Mouse (Mus musculus): Measurements from ENCODE around the gene Igfals. TPM values are rescaled to one million over a fixed set of nuclear protein-coding genes. Genes with fewer than 3 reads are reported as not detected.

Igfals gene
- 4.5 and 4.8 TPM in 2 replicates for polyA plus RNA-seq (2015; fragmentation: Nextera tagmentation; extraction: Ambion mirVana)

- no peak for ATAC-seq
- TF ChIP-seq EP300 (IDR thresholded peaks at IDR 0.05) (no peak), CTCF (IDR thresholded peaks at IDR 0.05) (no peak)
- WGBS = 88% methylated on average over 8 of the region's 8 CpGs
Observed at GRCm38 (mm10) chr17:24865776-24866175, at the start of gene Igfals. Gene Igfals, plus strand, starts transcription at chr17:24865997.

GRCm38 (mm10) chr17:24817503-24817902 lies 48.3 kb upstream of the Igfals start:
- Histone ChIP-seq H3K27me3 (replicated peaks; ENCODE audit: insufficient read depth, low read length) (no peaks in the 10 kb centered on the region), H3K4me2 (replicated peaks; ENCODE audit: low read depth, low read length) (no peak overlapping the region), H3K36me3 (ENCODE audit: insufficient read depth, low read length) (no peaks in the 10 kb centered on the region), H3K4me1 (ENCODE audit: insufficient read depth, low read depth, low read length) (no peaks in the 10 kb centered on the region), H3K9ac (replicated peaks; ENCODE audit: low read depth) (no peak overlapping the region), H3K9me3 (ENCODE audit: low read length) (no peaks in the 10 kb centered on the region), H3K4me3 (ENCODE audit: low read depth, low read length) (no peak overlapping the region), H3K27ac (ENCODE audit: low read length) (no peak overlapping the region)
- TF ChIP-seq EP300 (IDR thresholded peaks at IDR 0.05) (no peak), CTCF (IDR thresholded peaks at IDR 0.05) (peak; percentile 60)
- DNase-seq (ENCODE audit: low spot score) (peak; percentile 63), ATAC-seq (no peak)
- 31% methylated on average over 1 of the region's 1 CpGs for WGBS

More at GRCm38 (mm10) chr17:24865776-24866175, at the start of gene Igfals:
- H3K27ac ChIP-seq (ENCODE audit: low read length) = no peak within 1 kb of the TSS
- no peak within 1 kb of the TSS for H3K4me3 ChIP-seq (ENCODE audit: low read depth, low read length)
- H3K9me3 ChIP-seq (ENCODE audit: low read length) = no peaks in the 10 kb centered on the region
- H3K36me3 ChIP-seq (ENCODE audit: insufficient read depth, low read length) = peaks cover 7% of the 10 kb centered on the region; the same call in 1 of the 2 replicates
- no peak within 1 kb of the TSS for H3K4me2 ChIP-seq (replicated peaks; ENCODE audit: low read depth, low read length)
- H3K27me3 ChIP-seq (replicated peaks; ENCODE audit: insufficient read depth, low read length) = no peaks in the 10 kb centered on the region
- H3K4me1 ChIP-seq (ENCODE audit: insufficient read depth, low read depth, low read length) = no peaks in the 10 kb centered on the region
- no peak for DNase-seq (ENCODE audit: low spot score)
- H3K9ac ChIP-seq (replicated peaks; ENCODE audit: low read depth) = no peak within 1 kb of the TSS

DNA sequence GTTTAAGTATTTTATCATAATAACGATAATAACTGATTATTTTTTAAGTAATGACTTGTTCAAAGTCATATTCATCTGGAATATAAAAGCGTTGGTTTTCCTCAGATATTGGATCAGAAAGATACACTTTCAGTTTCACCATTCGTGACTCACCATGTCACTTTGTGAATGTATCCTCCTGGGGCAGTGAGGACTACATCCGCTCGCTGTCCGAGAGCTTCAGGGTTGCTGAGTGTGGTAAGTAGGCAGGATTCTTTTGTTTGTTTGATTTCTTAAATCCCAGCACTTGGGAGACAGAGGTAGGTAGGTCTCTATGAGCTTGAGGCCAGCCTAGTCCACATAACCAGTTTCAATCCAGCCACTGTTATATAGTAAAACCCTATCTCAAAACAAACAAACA lies 47.6 kb upstream of the Igfals start:
- no peaks in the 10 kb centered on the region for H3K27me3 ChIP-seq (replicated peaks; ENCODE audit: insufficient read depth, low read length)
- WGBS = 39% methylated on average over 6 of the region's 6 CpGs
- H3K4me3 ChIP-seq (ENCODE audit: low read depth, low read length) = no peak overlapping the region
- no peaks in the 10 kb centered on the region for H3K9me3 ChIP-seq (ENCODE audit: low read length)
- no peak overlapping the region for H3K9ac ChIP-seq (replicated peaks; ENCODE audit: low read depth)
- no peaks in the 10 kb centered on the region for H3K4me1 ChIP-seq (ENCODE audit: insufficient read depth, low read depth, low read length)
- ATAC-seq (no peak), DNase-seq (ENCODE audit: low spot score) (no peak)
- no peaks in the 10 kb centered on the region for H3K36me3 ChIP-seq (ENCODE audit: insufficient read depth, low read length)
- TF ChIP-seq EP300 (IDR thresholded peaks at IDR 0.05) (no peak), CTCF (IDR thresholded peaks at IDR 0.05) (no peak)
- H3K27ac ChIP-seq (ENCODE audit: low read length) = no peak overlapping the region
- no peak overlapping the region for H3K4me2 ChIP-seq (replicated peaks; ENCODE audit: low read depth, low read length)

DNA sequence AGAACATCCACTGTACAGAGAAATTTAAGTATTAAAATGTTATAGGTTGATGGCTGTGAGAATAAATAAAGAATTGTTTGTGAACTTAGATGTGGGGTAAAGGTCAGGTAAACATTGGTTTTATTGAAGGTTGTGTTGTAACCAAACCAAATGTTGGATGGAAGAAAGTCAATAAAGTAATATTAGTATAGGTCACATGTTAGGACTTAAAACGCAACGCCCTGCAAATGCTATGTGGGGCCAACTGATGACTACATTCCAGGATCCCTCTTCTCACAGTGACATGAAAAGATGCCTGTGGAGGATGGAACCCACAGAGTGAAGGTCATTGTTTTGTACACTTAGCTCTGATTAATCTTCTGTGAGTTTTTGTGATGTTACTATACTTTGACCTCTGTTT lies 46.3 kb upstream of the Igfals start:
- 68% methylated on average over 2 of the region's 2 CpGs for WGBS
- TF ChIP-seq CTCF (IDR thresholded peaks at IDR 0.05) = no peak
- TF ChIP-seq EP300 (IDR thresholded peaks at IDR 0.05) = no peak
- no peaks in the 10 kb centered on the region for H3K4me1 ChIP-seq (ENCODE audit: insufficient read depth, low read depth, low read length)

GRCm38 (mm10) chr17:24821351-24822280 lies 44.2 kb upstream of the Igfals start:
- H3K4me1 ChIP-seq (ENCODE audit: insufficient read depth, low read depth, low read length) = no peaks in the 10 kb centered on the region
- H3K4me2 ChIP-seq (replicated peaks; ENCODE audit: low read depth, low read length) = no peak overlapping the region
- no peak for ATAC-seq
- no peaks in the 10 kb centered on the region for H3K27me3 ChIP-seq (replicated peaks; ENCODE audit: insufficient read depth, low read length)
- no peaks in the 10 kb centered on the region for H3K36me3 ChIP-seq (ENCODE audit: insufficient read depth, low read length)
- no peak overlapping the region for H3K4me3 ChIP-seq (ENCODE audit: low read depth, low read length)
- no peak overlapping the region for H3K27ac ChIP-seq (ENCODE audit: low read length)
- TF ChIP-seq CTCF (IDR thresholded peaks at IDR 0.05) = no peak
- no peak for TF ChIP-seq EP300 (IDR thresholded peaks at IDR 0.05)
- H3K9ac ChIP-seq (replicated peaks; ENCODE audit: low read depth) = no peak overlapping the region
- no peaks in the 10 kb centered on the region for H3K9me3 ChIP-seq (ENCODE audit: low read length)
- WGBS = 37% methylated on average over 3 of the region's 3 CpGs
- no peak for DNase-seq (ENCODE audit: low spot score)

More for the DNA sequence above, 46.3 kb upstream of the Igfals start:
- ATAC-seq (no peak), DNase-seq (ENCODE audit: low spot score) (no peak)
- H3K4me3 ChIP-seq (ENCODE audit: low read depth, low read length) = no peak overlapping the region
- H3K27ac ChIP-seq (ENCODE audit: low read length) = no peak overlapping the region
- H3K9ac ChIP-seq (replicated peaks; ENCODE audit: low read depth) = no peak overlapping the region
- no peak overlapping the region for H3K4me2 ChIP-seq (replicated peaks; ENCODE audit: low read depth, low read length)
- H3K9me3 ChIP-seq (ENCODE audit: low read length) = no peaks in the 10 kb centered on the region
- H3K27me3 ChIP-seq (replicated peaks; ENCODE audit: insufficient read depth, low read length) = no peaks in the 10 kb centered on the region
- no peaks in the 10 kb centered on the region for H3K36me3 ChIP-seq (ENCODE audit: insufficient read depth, low read length)

GRCm38 (mm10) chr17:24839842-24840241 lies 26.0 kb upstream of the Igfals start, which contains the start of gene Hagh:
Gene Hagh, plus strand, starts transcription at chr17:24840143.
- 58% methylated on average over 8 of the region's 8 CpGs for WGBS
- H3K4me2 ChIP-seq (replicated peaks; ENCODE audit: low read depth, low read length) = no peak within 1 kb of the TSS
- DNase-seq (ENCODE audit: low spot score) (no peak), ATAC-seq (no peak)
- H3K27ac ChIP-seq (ENCODE audit: low read length) = no peak within 1 kb of the TSS
- TF ChIP-seq EP300 (IDR thresholded peaks at IDR 0.05) = no peak
- TF ChIP-seq CTCF (IDR thresholded peaks at IDR 0.05) = no peak
- no peaks in the 10 kb centered on the region for H3K4me1 ChIP-seq (ENCODE audit: insufficient read depth, low read depth, low read length)
- H3K9ac ChIP-seq (replicated peaks; ENCODE audit: low read depth) = no peak within 1 kb of the TSS
- H3K4me3 ChIP-seq (ENCODE audit: low read depth, low read length) = no peak within 1 kb of the TSS
- no peaks in the 10 kb centered on the region for H3K9me3 ChIP-seq (ENCODE audit: low read length)
- no peaks in the 10 kb centered on the region for H3K36me3 ChIP-seq (ENCODE audit: insufficient read depth, low read length)
- no peaks in the 10 kb centered on the region for H3K27me3 ChIP-seq (replicated peaks; ENCODE audit: insufficient read depth, low read length)
